Mouse (Mus musculus) mouse trophoblast stem cell (cell line): Measurements from ENCODE around the gene Zfr.
"Not testable (repeated sequence)": the region's sequence is repeated elsewhere in the genome, so short reads cannot be mapped to it uniquely, and the experiment has no call there.

ENCODE experiments used
- in situ Hi-C, 2 experiments: fragments of 300-500 bp; cut with MseI, MboI; formaldehyde crosslinking; loops; 2 replicates in 1 of 2; 3 replicates in 1 of 2; pipeline ENCODE4 v1.15.1; 2025

Zfr gene

GRCm38 (mm10) chr15:12103763-12104162 is 13.9 kb upstream of the Zfr start:
- in situ Hi-C loops, result no loop called here

- in situ Hi-C loops, result no loop called here
These were observed 12.8 kb upstream of the Zfr start for GRCm38 (mm10) chr15:12104827-12105226.

- in situ Hi-C loops, result no loop called here
These were observed 11.2 kb upstream of the Zfr start for GRCm38 (mm10) chr15:12106430-12106829.

- in situ Hi-C loops, result no loop called here
These were observed 9.4 kb upstream of the Zfr start for GRCm38 (mm10) chr15:12108200-12108599.

- in situ Hi-C loops, result not testable (repeated sequence)
These were observed 8.7 kb upstream of the Zfr start for GRCm38 (mm10) chr15:12108922-12109321.

- in situ Hi-C loops, result no loop called here
These were observed 6.4 kb upstream of the Zfr start for GRCm38 (mm10) chr15:12111232-12111631.

GRCm38 (mm10) chr15:12113411-12113810 is 4.2 kb upstream of the Zfr start:
- in situ Hi-C loops, result no loop called here

GRCm38 (mm10) chr15:12114546-12114945 is 3.1 kb upstream of the Zfr start:
- in situ Hi-C loops, result no loop called here

GRCm38 (mm10) chr15:12115722-12116230 is 1.9 kb upstream of the Zfr start:
- in situ Hi-C loops, result no loop called here

- in situ Hi-C loops, result no loop called here
These were observed 431 bp downstream of the Zfr start for GRCm38 (mm10) chr15:12118093-12118431.

GRCm38 (mm10) chr15:12118432-12119128 is 949 bp downstream of the Zfr start:
- in situ Hi-C loops, result no loop called here

GRCm38 (mm10) chr15:12119129-12119466 is 1.5 kb downstream of the Zfr start:
- in situ Hi-C loops, result no loop called here

- in situ Hi-C loops, result no loop called here
These were observed 7.3 kb downstream of the Zfr start for GRCm38 (mm10) chr15:12124913-12125312.

- in situ Hi-C loops, result not testable (repeated sequence)
These were observed 13.2 kb downstream of the Zfr start for GRCm38 (mm10) chr15:12130871-12131270.

GRCm38 (mm10) chr15:12134546-12134945 is 16.9 kb downstream of the Zfr start:
- in situ Hi-C loops, result no loop called here

- in situ Hi-C loops, result no loop called here
These were observed 17.7 kb downstream of the Zfr start for GRCm38 (mm10) chr15:12135368-12135767.

GRCm38 (mm10) chr15:12136371-12136770 is 18.7 kb downstream of the Zfr start:
- in situ Hi-C loops, result no loop called here

GRCm38 (mm10) chr15:12140985-12141729 is 23.5 kb downstream of the Zfr start:
- in situ Hi-C loops, result no loop called here

GRCm38 (mm10) chr15:12147423-12147822 is 29.8 kb downstream of the Zfr start:
- in situ Hi-C loops, result no loop called here

- in situ Hi-C loops, result no loop called here
These were observed 31.9 kb downstream of the Zfr start for GRCm38 (mm10) chr15:12149501-12149900.

- in situ Hi-C loops, result no loop called here
These were observed 36.1 kb downstream of the Zfr start for GRCm38 (mm10) chr15:12153747-12154146.

- in situ Hi-C loops, result no loop called here
These were observed 60.5 kb downstream of the Zfr start for GRCm38 (mm10) chr15:12178126-12178525.

- in situ Hi-C loops, result not testable (repeated sequence)
These were observed 63.7 kb downstream of the Zfr start for GRCm38 (mm10) chr15:12181181-12181805.
